Mouse (Mus musculus) lung, adult 2 months (tissue): Measurements from ENCODE around the gene Mrpl23. TPM values are rescaled to one million over a fixed set of nuclear protein-coding genes. Genes with fewer than 3 reads are reported as not detected.

ENCODE experiments used
- DNase-seq: peaks from one replicate; pipeline ENCODE4 v3.0.0; 2022
- H3K4me1 ChIP-seq: fragments of 200-500 bp; 2 replicates; pipeline ENCODE4 v1.6.1; 2011; ENCODE audit warnings: low read length; ENCODE audit not compliant: control insufficient read depth, insufficient read depth
- H3K4me3 ChIP-seq: fragments of 200-500 bp; replicated peaks from 2 replicates; pipeline ENCODE3; 2011; ENCODE audit warnings: low read depth, mild to moderate bottlenecking, control low read depth, low read length; ENCODE audit errors: extremely low read depth
- CTCF ChIP-seq: fragments of 200-500 bp; IDR thresholded peaks from 2 replicates; pipeline ENCODE4 v1.5.1; 2011; ENCODE audit warnings: mild to moderate bottlenecking, low read length, control low read depth; ENCODE audit not compliant: insufficient read depth
- POLR2A ChIP-seq: fragments of 200-500 bp; IDR thresholded peaks from 2 replicates; pipeline ENCODE4 v1.6.1; 2011; ENCODE audit warnings: low read depth, mild to moderate bottlenecking, control low read depth, low read length, borderline replicate concordance; ENCODE audit errors: extremely low read depth
- WGBS: fragments of 180-500 bp; shearing (Covaris S2); methylation state at CpG from one replicate; pipeline ENCODE4 v1.1.7; 2018; 5-methylcytosine and 5-hydroxymethylcytosine counted together
- polyA plus RNA-seq: library from polyadenylated mRNA; depleted of rRNA; stranded (reverse); fragments of >200 nt; gene quantifications from 2 replicates; pipeline ENCODE4 v1.2.3, GENCODE M21; 2012

Gene Mrpl23
- polyA plus RNA-seq, 1 experiment: 10.3 TPM

- Histone ChIP-seq H3K4me3 (no peak overlapping the region), H3K4me1 (no peaks in the 10 kb centered on the region)
- no peak for TF ChIP-seq POLR2A
- no peak for TF ChIP-seq CTCF
- no peak for DNase-seq
- WGBS: 52% methylated on average over 8 of the region's 8 CpGs
These were observed 36.5 kb downstream of the Mrpl23 start for GRCm38 (mm10) chr7:142568985-142569384.

GRCm38 (mm10) chr7:142570565-142570964, 38.1 kb downstream of the Mrpl23 start:
- no peak for DNase-seq
- no peaks in the 10 kb centered on the region for H3K4me1 ChIP-seq

GRCm38 (mm10) chr7:142571458-142572220, 39.2 kb downstream of the Mrpl23 start:
- WGBS: 63% methylated on average over 16 of the region's 16 CpGs
- TF ChIP-seq CTCF: no peak
- no peak for TF ChIP-seq POLR2A
- no peak for DNase-seq
- H3K4me3 ChIP-seq: no peak overlapping the region
- no peaks in the 10 kb centered on the region for H3K4me1 ChIP-seq

More at GRCm38 (mm10) chr7:142570565-142570964, 38.1 kb downstream of the Mrpl23 start:
- 71% methylated on average over 9 of the region's 9 CpGs for WGBS
- no peak overlapping the region for H3K4me3 ChIP-seq
- TF ChIP-seq CTCF (no peak), POLR2A (no peak)

GRCm38 (mm10) chr7:142572343-142572742, 39.9 kb downstream of the Mrpl23 start:
- no peak overlapping the region for H3K4me3 ChIP-seq
- WGBS: 49% methylated on average over 7 of the region's 7 CpGs
- no peak for DNase-seq
- H3K4me1 ChIP-seq: no peaks in the 10 kb centered on the region
- no peak for TF ChIP-seq CTCF
- no peak for TF ChIP-seq POLR2A

- DNase-seq: no peak
- Histone ChIP-seq H3K4me1 (no peaks in the 10 kb centered on the region), H3K4me3 (no peak overlapping the region)
- no peak for TF ChIP-seq CTCF
- no peak for TF ChIP-seq POLR2A
- 37% methylated on average over 6 of the region's 6 CpGs for WGBS
These were observed 40.5 kb downstream of the Mrpl23 start for GRCm38 (mm10) chr7:142572992-142573391.

- DNase-seq: no peak
- WGBS: 82% methylated on average over 3 of the region's 3 CpGs
- H3K4me3 ChIP-seq: no peak overlapping the region
- TF ChIP-seq CTCF: no peak
- no peak for TF ChIP-seq POLR2A
- H3K4me1 ChIP-seq: no peaks in the 10 kb centered on the region
These were observed 41.7 kb downstream of the Mrpl23 start for GRCm38 (mm10) chr7:142574155-142574660.

- 72% methylated on average over 9 of the region's 9 CpGs for WGBS
- Histone ChIP-seq H3K4me1 (no peaks in the 10 kb centered on the region), H3K4me3 (no peak overlapping the region)
- no peak for DNase-seq
- no peak for TF ChIP-seq CTCF
- TF ChIP-seq POLR2A: no peak
These were observed 42.4 kb downstream of the Mrpl23 start for GRCm38 (mm10) chr7:142574826-142575351.

GRCm38 (mm10) chr7:142575491-142575890, 43.0 kb downstream of the Mrpl23 start:
- no peaks in the 10 kb centered on the region for H3K4me1 ChIP-seq
- H3K4me3 ChIP-seq: no peak overlapping the region
- WGBS: 81% methylated on average over 12 of the region's 12 CpGs
- no peak for TF ChIP-seq POLR2A
- TF ChIP-seq CTCF: no peak
- no peak for DNase-seq

- WGBS: 62% methylated on average over 5 of the region's 5 CpGs
- no peaks in the 10 kb centered on the region for H3K4me1 ChIP-seq
These were observed 43.5 kb downstream of the Mrpl23 start for GRCm38 (mm10) chr7:142575971-142576370.

More at GRCm38 (mm10) chr7:142575971-142576370, 43.5 kb downstream of the Mrpl23 start:
- no peak for DNase-seq
- no peak overlapping the region for H3K4me3 ChIP-seq
- no peak for TF ChIP-seq POLR2A
- no peak for TF ChIP-seq CTCF
